Mouse (Mus musculus) liver, postnatal 0 days (tissue): ENCODE data around the gene Gdpd5. TPM values are rescaled to one million over a fixed set of nuclear protein-coding genes. Genes with fewer than 3 reads are reported as not detected.

Source experiments
- ATAC-seq: fragments of 200-750 bp; cut with Nextera tagmentation; 2 replicates; pipeline ENCODE4 v1.8.0; 2017; ENCODE audit warnings: mild to moderate bottlenecking, moderate library complexity
- DNase-seq: peaks from one replicate; pipeline ENCODE4 v3.0.0-alpha.2; 2016
- H3K27ac ChIP-seq: fragments of 300-500 bp; sonication (generic); 2 replicates; pipeline ENCODE4 v1.5.1; 2014; ENCODE audit warnings: antibody characterized with exemption, moderate library complexity, mild to moderate bottlenecking, low read depth
- H3K27me3 ChIP-seq: fragments of 300-500 bp; sonication (generic); 2 replicates; pipeline ENCODE4 v1.6.1; 2014; ENCODE audit warnings: low read length, control low read depth, mixed read lengths; ENCODE audit not compliant: insufficient read depth
- H3K36me3 ChIP-seq: fragments of 300-500 bp; sonication (generic); replicated peaks from 2 replicates; pipeline ENCODE4 v1.6.1; 2014; ENCODE audit warnings: mild to moderate bottlenecking, control low read depth, low read length, moderate library complexity, mixed read lengths; ENCODE audit not compliant: insufficient read depth
- H3K4me1 ChIP-seq: fragments of 300-500 bp; sonication (generic); 2 replicates; pipeline ENCODE4 v1.6.1; 2014; ENCODE audit warnings: antibody characterized with exemption, mild to moderate bottlenecking, control low read depth; ENCODE audit not compliant: insufficient read depth
- H3K4me2 ChIP-seq: fragments of 300-500 bp; sonication (generic); 2 replicates; pipeline ENCODE4 v1.6.1; 2014; ENCODE audit warnings: low read depth, mild to moderate bottlenecking, low read length, moderate library complexity, mixed read lengths
- H3K4me3 ChIP-seq: fragments of 300-500 bp; sonication (generic); 2 replicates; pipeline ENCODE4 v1.5.1; 2014; ENCODE audit warnings: low read depth, low read length
- H3K9ac ChIP-seq: fragments of 300-500 bp; sonication (generic); replicated peaks from 2 replicates; pipeline ENCODE4 v1.6.1; 2014; ENCODE audit warnings: mild to moderate bottlenecking, moderate library complexity
- H3K9me3 ChIP-seq: fragments of 300-500 bp; sonication (generic); 2 replicates; pipeline ENCODE4 v1.6.1; 2016; ENCODE audit warnings: mild to moderate bottlenecking, control low read depth, low read length, mixed read lengths
- CTCF ChIP-seq: sonication (generic); IDR thresholded peaks from 2 replicates; pipeline ENCODE4 v1.5.1; 2016; ENCODE audit warnings: antibody characterized with exemption, low read depth
- EP300 ChIP-seq: IDR thresholded peaks from 2 replicates; pipeline ENCODE4 v1.6.1; 2016; ENCODE audit warnings: antibody characterized with exemption, low read depth, mild to moderate bottlenecking
- WGBS: fragments of 180-500 bp; shearing (Covaris S2); extraction: QIAGEN DNeasy Blood & Tissue Kit; methylation state at CpG from one replicate; pipeline ENCODE4 v1.1.7; 2014; ENCODE audit not compliant: insufficient replicate concordance; 5-methylcytosine and 5-hydroxymethylcytosine counted together
- polyA plus RNA-seq: library from polyadenylated mRNA; unstranded; fragments of >200 nt; fragmentation: Nextera tagmentation; extraction: Ambion mirVana; gene quantifications from 2 replicates; pipeline ENCODE4 v1.2.1, GENCODE M21; 2015

Gene Gdpd5
- polyA plus RNA-seq, 1 experiment from 2014 or later: 1.7 TPM

GRCm38 (mm10) chr7:99473638-99474407 lies 92.6 kb downstream of the Gdpd5 start:
- DNase-seq: no peak
- Histone ChIP-seq H3K9me3 (no peaks in the 10 kb centered on the region), H3K9ac (no peak overlapping the region), H3K4me2 (no peak overlapping the region), H3K36me3 (peaks cover 36% of the 10 kb centered on the region), H3K4me1 (peaks cover 18% of the 10 kb centered on the region), H3K27me3 (peaks cover 6% of the 10 kb centered on the region; the same call in 1 of the 2 replicates), H3K27ac (peak overlapping the region; percentile 4; the same call in 1 of the 2 replicates), H3K4me3 (no peak overlapping the region)
- ATAC-seq: peak; percentile 46; the same call in 1 of the 2 replicates
- TF ChIP-seq EP300 (no peak), CTCF (no peak)
- WGBS: 79% methylated on average over 14 of the region's 14 CpGs

GRCm38 (mm10) chr7:99474836-99475561 lies 93.8 kb downstream of the Gdpd5 start:
- Histone ChIP-seq H3K9me3 (no peaks in the 10 kb centered on the region), H3K4me3 (no peak overlapping the region), H3K4me2 (0 out of 2 replicates have a peak overlapping the region, but pooled peaks have one; percentile 22), H3K27me3 (no peaks in the 10 kb centered on the region), H3K27ac (peak overlapping the region; percentile 4; the same call in 1 of the 2 replicates), H3K36me3 (peaks cover 48% of the 10 kb centered on the region), H3K4me1 (peaks cover 12% of the 10 kb centered on the region), H3K9ac (no peak overlapping the region)
- ATAC-seq: peak; percentile 67
- DNase-seq: peak; percentile 50
- WGBS: 52% methylated on average over 12 of the region's 12 CpGs
- TF ChIP-seq EP300 (peak; percentile 54; the same call in 1 of the 2 replicates), CTCF (no peak)

GRCm38 (mm10) chr7:99475562-99475911 lies 94.3 kb downstream of the Gdpd5 start:
- Histone ChIP-seq H3K4me2 (no peak overlapping the region), H3K9me3 (no peaks in the 10 kb centered on the region), H3K4me1 (peaks cover 17% of the 10 kb centered on the region), H3K36me3 (peaks cover 53% of the 10 kb centered on the region), H3K4me3 (no peak overlapping the region), H3K27me3 (no peaks in the 10 kb centered on the region), H3K9ac (no peak overlapping the region), H3K27ac (no peak overlapping the region)
- DNase-seq: no peak
- ATAC-seq: no peak
- no peak for TF ChIP-seq CTCF
- no peak for TF ChIP-seq EP300
- WGBS: 70% methylated on average over 2 of the region's 2 CpGs

- Histone ChIP-seq H3K4me3 (no peak overlapping the region), H3K27ac (no peak overlapping the region), H3K36me3 (peaks cover 64% of the 10 kb centered on the region), H3K4me1 (peaks cover 28% of the 10 kb centered on the region), H3K9ac (no peak overlapping the region), H3K4me2 (no peak overlapping the region), H3K27me3 (no peaks in the 10 kb centered on the region), H3K9me3 (no peaks in the 10 kb centered on the region)
- no peak for TF ChIP-seq CTCF
- TF ChIP-seq EP300: no peak
- ATAC-seq: no peak
- no peak for DNase-seq
- 40% methylated on average over 3 of the region's 3 CpGs for WGBS
Measured at GRCm38 (mm10) chr7:99476558-99477114, 95.4 kb downstream of the Gdpd5 start.

DNA sequence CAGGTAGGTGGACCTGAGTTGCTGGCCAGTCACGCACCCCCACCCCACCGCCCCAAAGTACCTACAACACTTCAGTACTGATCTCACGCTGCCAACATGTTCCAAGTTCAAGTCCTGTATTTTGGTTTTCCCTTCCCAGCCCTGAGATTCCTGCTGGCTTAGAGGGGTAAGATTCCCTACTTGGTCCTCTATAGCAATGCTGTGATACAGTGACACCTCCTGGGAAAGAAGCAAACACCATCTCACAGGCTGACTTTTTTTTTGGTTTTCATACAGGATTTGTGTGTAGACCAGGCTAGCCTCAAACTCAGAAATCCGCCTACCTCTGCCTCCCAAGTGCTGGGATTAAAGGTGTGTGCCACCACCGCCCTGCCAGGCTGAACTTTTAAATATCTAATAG lies 96.0 kb downstream of the Gdpd5 start:
- ATAC-seq (no peak), DNase-seq (no peak)
- WGBS: 74% methylated on average over 5 of the region's 5 CpGs
- no peak overlapping the region for H3K9ac ChIP-seq
- H3K4me3 ChIP-seq: no peak overlapping the region
- 0 out of 2 replicates have a peak, but pooled peaks have one; percentile 3 for TF ChIP-seq CTCF
- no peak for TF ChIP-seq EP300
- H3K4me2 ChIP-seq: no peak overlapping the region
- H3K27ac ChIP-seq: no peak overlapping the region
- H3K9me3 ChIP-seq: no peaks in the 10 kb centered on the region
- no peaks in the 10 kb centered on the region for H3K27me3 ChIP-seq
- peaks cover 70% of the 10 kb centered on the region for H3K36me3 ChIP-seq
- H3K4me1 ChIP-seq: peaks cover 34% of the 10 kb centered on the region

GRCm38 (mm10) chr7:99482637-99483036 lies 101.4 kb downstream of the Gdpd5 start:
- Histone ChIP-seq H3K9me3 (no peaks in the 10 kb centered on the region), H3K4me2 (peak overlapping the region; percentile 89), H3K4me1 (peaks cover 30% of the 10 kb centered on the region), H3K9ac (peak overlapping the region; percentile 84), H3K36me3 (peaks cover 47% of the 10 kb centered on the region), H3K4me3 (peak overlapping the region; percentile 80), H3K27me3 (no peaks in the 10 kb centered on the region), H3K27ac (peak overlapping the region; percentile 82)
- no peak for ATAC-seq
- WGBS: 3% methylated on average over 6 of the region's 6 CpGs
- TF ChIP-seq EP300: no peak
- TF ChIP-seq CTCF: no peak
- DNase-seq: no peak
